Mouse (Mus musculus) 3134 (cell line): Measurements from ENCODE around the gene Ntn1.

Source experiments
- DNase-seq: peaks from one replicate; pipeline ENCODE4 v3.0.0-alpha.2; 2011; ENCODE audit warnings: low spot score; ENCODE audit not compliant: insufficient read length; ENCODE audit errors: extremely low read depth

Ntn1 gene

DNA sequence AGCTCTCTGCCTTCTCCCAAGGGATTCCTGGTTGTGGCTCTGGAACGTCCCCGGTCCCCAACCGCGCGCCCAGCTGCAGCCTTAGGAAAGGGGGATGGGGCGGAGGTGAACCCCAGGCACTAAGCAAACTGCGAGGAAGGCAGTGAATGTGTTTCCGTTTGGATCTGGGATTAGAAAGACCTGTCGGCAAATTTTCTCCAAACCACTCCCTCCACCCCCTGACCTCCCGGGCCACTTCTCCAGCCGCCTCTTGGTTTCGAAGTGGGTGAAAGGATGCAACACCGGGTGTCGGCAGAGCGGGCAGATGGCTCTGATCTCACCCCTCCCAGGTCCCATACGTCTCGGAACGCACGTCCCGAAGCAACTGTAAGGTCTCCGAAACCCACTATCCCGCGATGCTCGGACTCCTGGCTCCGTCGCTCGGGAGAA is 16.0 kb downstream of the Ntn1 start:
- no peak for DNase-seq

- no peak for DNase-seq
Measured at GRCm38 (mm10) chr11:68384131-68384530, 16.5 kb downstream of the Ntn1 start.

- no peak for DNase-seq
Measured at GRCm38 (mm10) chr11:68383519-68383918, 17.1 kb downstream of the Ntn1 start.

DNA sequence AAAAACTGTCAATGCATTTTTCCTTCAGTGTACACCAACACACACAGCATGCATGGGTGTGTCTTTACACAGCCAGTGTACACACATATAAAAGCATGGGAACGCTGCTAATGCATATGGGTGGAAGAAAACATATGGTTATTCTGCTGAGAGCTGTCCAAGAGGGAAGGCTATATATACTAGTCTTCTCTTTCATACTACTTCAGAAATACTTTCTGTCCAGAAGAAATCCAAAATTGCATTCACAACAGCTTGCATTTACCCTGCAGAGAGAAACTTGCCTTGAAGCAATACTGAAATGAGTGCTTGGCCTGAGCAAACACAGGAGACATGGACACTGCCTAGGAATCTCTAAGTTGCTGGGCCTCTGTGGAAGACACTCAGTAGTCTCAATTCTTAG is 18.8 kb downstream of the Ntn1 start:
- DNase-seq, result no peak

DNA sequence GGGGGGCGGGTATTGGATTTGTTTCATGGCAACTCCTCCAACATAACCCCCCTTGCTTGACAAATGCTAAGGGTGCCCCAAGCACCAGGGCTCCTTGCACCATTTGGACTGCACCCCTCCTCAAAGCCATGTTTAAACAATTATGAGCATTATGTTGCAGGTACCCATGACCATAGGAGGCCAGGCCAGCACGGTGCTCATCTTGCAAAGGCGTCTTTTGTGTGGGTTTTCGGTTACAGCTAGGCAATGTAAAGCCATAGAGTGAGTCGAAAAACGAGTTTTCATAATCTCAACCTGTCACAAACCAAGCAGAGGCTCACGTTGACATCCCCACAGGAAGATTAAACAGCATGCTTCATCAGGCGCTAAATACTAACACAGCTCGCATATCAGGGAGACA is 19.3 kb downstream of the Ntn1 start:
- DNase-seq, result no peak

- no peak for DNase-seq
Measured at GRCm38 (mm10) chr11:68378946-68379764, 21.5 kb downstream of the Ntn1 start.

GRCm38 (mm10) chr11:68378419-68378818 is 22.2 kb downstream of the Ntn1 start:
- no peak for DNase-seq

DNA sequence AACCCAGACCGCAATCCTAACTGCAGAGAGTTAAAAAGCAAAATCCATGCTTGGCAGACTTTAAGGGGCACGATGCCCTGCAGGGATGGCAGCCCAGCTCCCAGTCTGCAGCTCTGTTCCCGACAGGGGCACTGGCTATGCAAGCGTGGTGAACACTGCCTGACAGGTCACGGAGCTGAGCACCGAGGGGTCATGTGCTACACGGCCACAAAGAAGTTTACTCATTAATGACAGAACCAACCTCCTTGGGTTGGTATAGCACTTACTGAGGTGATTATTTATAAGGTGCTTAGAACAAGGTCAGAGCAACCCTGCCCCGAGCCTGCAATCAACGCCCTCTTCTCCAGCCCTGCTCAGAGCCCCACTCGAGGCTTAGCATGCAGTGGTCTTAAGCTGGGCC is 27.5 kb downstream of the Ntn1 start:
- DNase-seq, result no peak

DNA sequence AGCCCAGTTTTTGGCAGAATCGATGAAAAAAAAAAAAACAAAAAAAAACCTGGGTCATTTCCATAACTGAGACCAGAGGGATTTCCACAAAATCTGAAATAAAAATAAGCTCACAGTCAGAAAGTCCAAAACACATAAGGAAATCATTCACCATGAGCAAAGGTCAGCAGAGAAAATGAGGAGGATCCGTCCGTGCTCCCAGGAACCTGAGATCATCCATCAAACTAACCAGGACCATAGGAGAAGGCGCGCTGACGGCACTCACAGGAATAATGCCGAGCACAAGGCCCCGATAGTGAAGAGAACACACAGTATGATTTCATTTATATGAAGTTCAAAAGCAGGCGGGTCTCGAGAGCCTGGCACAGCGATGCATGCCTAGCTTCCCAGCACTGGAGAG is 29.0 kb downstream of the Ntn1 start:
- DNase-seq, result no peak

DNA sequence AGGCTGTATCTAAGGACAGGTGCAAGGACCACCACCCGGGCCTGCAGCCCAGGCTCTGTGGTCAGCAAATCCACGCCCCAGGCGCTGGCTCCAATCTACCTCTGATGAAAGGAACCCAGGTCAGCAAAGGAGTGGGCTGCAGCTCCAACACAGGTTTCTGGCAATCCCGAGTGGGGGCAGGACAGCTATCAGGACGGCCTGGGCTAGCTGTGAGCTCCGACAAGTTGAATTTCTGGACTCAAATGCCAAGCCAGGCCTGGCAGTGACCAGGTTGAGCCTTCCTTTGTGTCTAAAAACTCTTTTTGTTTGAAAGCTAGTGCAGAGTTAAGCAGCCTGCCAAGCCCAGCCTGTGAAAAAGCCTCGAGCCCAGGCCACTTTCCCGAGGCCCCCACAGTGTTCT is 43.7 kb downstream of the Ntn1 start:
- DNase-seq, result no peak

GRCm38 (mm10) chr11:68355561-68355960 is 45.1 kb downstream of the Ntn1 start:
- no peak for DNase-seq

- DNase-seq, result no peak
Measured at GRCm38 (mm10) chr11:68354848-68355247, 45.8 kb downstream of the Ntn1 start.

DNA sequence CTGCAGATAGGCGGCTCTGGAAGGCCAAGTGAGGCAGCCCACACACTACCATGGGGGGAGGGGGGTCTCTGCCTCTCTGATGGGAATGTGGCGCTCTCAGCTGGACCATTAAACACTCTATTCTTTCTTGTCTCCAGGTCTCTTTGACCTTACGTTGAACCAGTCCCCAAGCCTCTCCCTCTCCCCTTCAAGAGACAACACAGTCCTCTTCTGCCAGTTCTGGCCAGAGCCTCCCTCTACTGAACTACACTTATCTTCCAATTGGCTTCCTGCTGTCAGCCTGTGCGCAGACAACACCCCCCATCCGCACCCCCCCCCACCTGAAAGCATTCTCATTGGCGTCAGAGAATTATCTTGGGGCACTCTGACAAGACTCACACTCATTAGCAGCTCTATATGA is 48.4 kb downstream of the Ntn1 start:
- no peak for DNase-seq

DNA sequence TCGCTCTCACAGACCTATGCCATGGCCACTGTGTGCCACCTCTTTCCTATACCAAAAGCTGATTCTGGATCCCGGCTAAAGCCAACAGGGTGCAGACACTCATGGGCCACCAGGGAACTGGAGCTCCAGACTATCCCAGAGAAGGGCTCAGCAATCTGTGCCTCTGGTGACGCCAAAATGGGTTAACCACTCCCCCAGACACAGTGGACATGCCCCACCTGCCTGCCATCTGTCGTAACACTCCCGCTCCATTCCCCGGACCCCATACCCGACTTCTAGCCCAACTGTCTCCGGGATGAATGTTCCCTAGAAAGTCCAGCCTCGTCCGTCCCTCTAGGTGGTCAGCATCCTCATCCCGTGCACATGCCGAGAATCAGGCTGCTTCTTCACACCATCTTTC is 51.8 kb downstream of the Ntn1 start:
- no peak for DNase-seq

DNA sequence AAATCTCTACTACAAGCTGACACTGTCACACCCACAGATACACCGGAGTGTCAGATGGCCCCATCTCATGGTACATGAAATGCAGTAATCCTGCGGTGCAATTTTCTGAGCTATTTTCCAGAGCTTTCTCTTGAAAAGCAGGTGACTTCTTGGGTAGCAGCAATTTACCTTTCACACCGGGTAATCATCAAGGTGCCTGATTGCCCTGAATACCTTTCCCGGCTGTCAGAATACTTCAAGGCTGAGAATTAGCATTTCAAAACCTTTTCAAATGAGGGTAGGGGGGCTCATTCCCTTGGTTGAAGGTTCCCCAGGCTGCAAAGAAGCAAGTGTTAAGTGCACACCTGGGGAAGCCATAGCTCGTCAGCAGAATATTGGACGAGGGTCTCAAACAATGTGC is 52.5 kb downstream of the Ntn1 start:
- DNase-seq, result no peak

- DNase-seq, result no peak
Measured at GRCm38 (mm10) chr11:68347508-68347907, 53.1 kb downstream of the Ntn1 start.

DNA sequence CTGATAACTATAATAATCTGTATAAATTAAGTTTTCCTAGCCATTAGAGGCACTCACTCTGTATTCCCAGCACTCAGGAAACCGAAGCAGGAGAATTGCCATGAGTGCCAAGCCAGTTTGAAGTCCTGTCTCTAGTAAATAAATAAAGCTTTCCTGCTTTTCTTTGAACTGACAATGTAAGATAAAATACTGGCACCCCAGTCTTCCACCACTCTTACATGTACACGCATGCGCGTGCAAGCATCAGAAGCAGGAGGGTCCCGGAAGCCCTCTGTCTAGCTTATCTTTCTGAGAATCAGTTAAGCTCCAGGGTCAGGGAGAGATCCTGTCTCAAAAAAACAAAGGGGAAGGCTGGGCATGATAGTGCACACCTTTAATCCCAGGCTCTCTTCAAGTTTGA is 54.5 kb downstream of the Ntn1 start:
- DNase-seq, result no peak

DNA sequence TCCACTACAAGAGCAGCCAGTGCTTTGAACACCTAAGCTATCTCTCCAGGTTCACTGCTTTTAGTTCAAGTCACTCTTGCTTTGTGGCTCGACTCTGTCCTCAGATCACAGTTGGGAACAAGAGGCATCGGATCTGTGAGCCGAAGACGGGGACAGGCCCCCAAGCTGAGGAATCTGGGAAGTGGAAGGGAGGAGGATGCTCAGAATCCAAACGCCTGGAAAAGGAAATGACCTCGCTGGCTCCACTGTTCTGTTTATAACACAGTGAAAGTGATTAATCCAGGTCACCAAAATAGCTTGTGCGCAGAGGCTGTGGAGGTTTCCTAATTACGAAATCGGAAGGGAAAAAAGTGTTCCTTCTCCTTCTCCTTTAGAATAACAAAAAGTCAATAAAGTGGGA is 56.4 kb downstream of the Ntn1 start:
- no peak for DNase-seq

GRCm38 (mm10) chr11:68342761-68343160 is 57.9 kb downstream of the Ntn1 start:
- DNase-seq, result no peak

DNA sequence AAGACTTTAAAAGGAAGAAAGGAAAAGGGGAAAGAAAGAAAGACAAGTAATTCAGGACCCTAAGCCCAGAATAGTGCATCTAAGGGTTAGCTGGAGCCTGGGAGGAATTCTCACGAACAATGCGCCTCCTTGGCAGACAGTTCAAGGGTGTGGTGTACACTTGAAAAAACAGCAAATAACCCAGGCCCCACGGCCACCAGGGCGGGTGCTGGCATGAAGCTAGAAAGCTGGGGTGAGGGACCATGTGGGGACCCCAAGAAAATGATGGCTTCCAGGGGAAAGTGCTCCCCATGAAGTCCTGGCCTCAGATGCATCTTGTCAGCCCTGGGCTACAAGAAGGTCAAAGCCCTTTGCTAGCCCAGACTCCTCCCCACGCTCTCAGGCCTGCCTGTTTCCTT is 58.6 kb downstream of the Ntn1 start:
- no peak for DNase-seq

DNA sequence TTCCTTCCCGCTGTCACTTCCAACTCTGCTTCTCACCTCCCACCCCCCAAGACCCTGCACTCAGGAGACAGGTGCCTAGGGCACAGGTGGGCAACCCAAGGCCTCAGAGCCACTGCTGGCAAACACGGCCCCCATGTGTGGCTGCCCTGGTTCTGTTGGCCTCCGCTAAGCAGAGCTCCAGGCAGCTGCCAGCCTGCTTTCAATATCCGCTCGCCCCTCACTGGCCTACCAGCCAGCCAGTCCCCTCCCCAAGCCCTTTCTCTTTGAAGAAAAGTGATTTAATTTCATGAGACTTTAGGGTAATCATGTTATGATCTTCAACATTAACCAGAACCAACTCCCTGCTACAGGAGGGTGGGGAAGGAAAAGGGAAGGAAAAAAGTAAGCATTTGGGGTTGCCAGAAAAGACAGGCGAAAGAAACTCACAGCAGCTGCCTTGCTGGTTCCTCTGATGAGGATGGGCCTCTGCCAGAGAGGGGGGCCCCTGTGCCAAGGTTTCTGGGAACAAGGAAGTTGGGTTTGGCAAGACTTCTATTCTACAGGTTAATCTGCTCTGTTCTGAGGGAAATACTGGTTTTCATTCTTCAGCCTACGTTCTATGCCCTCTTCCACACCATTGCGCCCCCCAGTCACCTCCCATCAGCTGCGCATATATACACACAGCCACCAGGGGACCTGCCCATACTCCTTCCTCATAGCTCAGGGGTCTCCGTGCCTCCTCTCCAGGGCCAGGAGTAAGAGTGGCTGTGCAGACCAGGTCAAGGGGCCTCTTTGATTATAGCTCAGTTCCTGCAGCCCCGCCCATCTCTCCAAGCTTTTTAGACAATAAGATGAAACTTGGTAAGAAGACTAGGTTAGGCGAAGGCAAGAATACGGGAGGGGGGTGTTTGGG is 59.3 kb downstream of the Ntn1 start:
- DNase-seq, result no peak

- DNase-seq, result no peak
Measured at GRCm38 (mm10) chr11:68340366-68340765, 60.3 kb downstream of the Ntn1 start.
